ENCODE assay signal across 7 mouse cellular contexts in genomic region chr3:9609581-9610341, GRCm38 (mm10). TPM values are rescaled to one million over a fixed set of nuclear protein-coding genes. Genes with fewer than 3 reads are reported as not detected.
DNase-seq lines count a peak whose midpoint lies in the region; ATAC-seq lines count a peak whose summit lies in the region.

TSS of gene Zfp704 (minus strand) at chr3:9610085.

- H3K9ac ChIP-seq in embryonic facial prominence, embryonic 15.5 days: peak within 1 kb of the TSS; percentile 84
- peak within 1 kb of the TSS; percentile 95 for H3K9ac ChIP-seq in limb, embryonic 12.5 days (replicated peaks)
- H3K9ac ChIP-seq in midbrain, embryonic 13.5 days (replicated peaks): peak within 1 kb of the TSS; percentile 95

- H3K4me3 ChIP-seq in embryonic facial prominence, embryonic 15.5 days (replicated peaks): peak within 1 kb of the TSS; percentile 72
- peak within 1 kb of the TSS; percentile 90 for H3K4me3 ChIP-seq in limb, embryonic 12.5 days (replicated peaks)
- peak within 1 kb of the TSS; percentile 64 for H3K4me3 ChIP-seq in midbrain, embryonic 13.5 days (replicated peaks)

- under 1% methylated on average over 62 of the region's 97 CpGs for WGBS in embryonic facial prominence, embryonic 15.5 days
- WGBS in limb, embryonic 12.5 days: under 1% methylated on average over 62 of the region's 97 CpGs
- under 1% methylated on average over 63 of the region's 97 CpGs for WGBS in midbrain, embryonic 13.5 days

- H3K9me3 ChIP-seq in embryonic facial prominence, embryonic 15.5 days (replicated peaks): no peaks in the 10 kb centered on the region
- no peaks in the 10 kb centered on the region for H3K9me3 ChIP-seq in limb, embryonic 12.5 days
- H3K9me3 ChIP-seq in midbrain, embryonic 13.5 days: no peaks in the 10 kb centered on the region

- peak within 1 kb of the TSS; percentile 89 for H3K4me2 ChIP-seq in embryonic facial prominence, embryonic 15.5 days (replicated peaks)
- H3K4me2 ChIP-seq in limb, embryonic 12.5 days: peak within 1 kb of the TSS; percentile 78
- H3K4me2 ChIP-seq in midbrain, embryonic 13.5 days (replicated peaks): peak within 1 kb of the TSS; percentile 76

- H3K4me1 ChIP-seq in embryonic facial prominence, embryonic 15.5 days: peaks cover 31% of the 10 kb centered on the region
- peaks cover 41% of the 10 kb centered on the region for H3K4me1 ChIP-seq in limb, embryonic 12.5 days (replicated peaks)
- peaks cover 36% of the 10 kb centered on the region for H3K4me1 ChIP-seq in midbrain, embryonic 13.5 days (replicated peaks)

- peak within 1 kb of the TSS; percentile 92 for H3K27ac ChIP-seq in embryonic facial prominence, embryonic 15.5 days (replicated peaks)
- H3K27ac ChIP-seq in limb, embryonic 12.5 days: peak within 1 kb of the TSS; percentile 95
- peak within 1 kb of the TSS; percentile 98 for H3K27ac ChIP-seq in midbrain, embryonic 13.5 days

- no peaks in the 10 kb centered on the region for H3K36me3 ChIP-seq in embryonic facial prominence, embryonic 15.5 days
- no peaks in the 10 kb centered on the region for H3K36me3 ChIP-seq in limb, embryonic 12.5 days
- no peaks in the 10 kb centered on the region for H3K36me3 ChIP-seq in midbrain, embryonic 13.5 days

- H3K27me3 ChIP-seq in embryonic facial prominence, embryonic 15.5 days: no peaks in the 10 kb centered on the region
- H3K27me3 ChIP-seq in limb, embryonic 12.5 days: no peaks in the 10 kb centered on the region
- peaks cover 3% of the 10 kb centered on the region; the same call in 1 of the 2 replicates for H3K27me3 ChIP-seq in midbrain, embryonic 13.5 days

- DNase-seq in brain, adult 2 months (ENCODE audit: low read depth, low spot score): peak; percentile 97
- DNase-seq in heart, adult 9 months (ENCODE audit: low spot score in 2 of 2): peak; percentile 86 to 87
- peak; percentile 86 to 90 for DNase-seq in kidney, adult 8-10 months
- peak; percentile 39 to 62 for DNase-seq in spleen, postnatal 10 days (ENCODE audit: low spot score in 2 of 2)

- ATAC-seq in embryonic facial prominence, embryonic 15.5 days (ENCODE audit: insufficient number of reproducible peaks, low FRiP score, low TSS enrichment, low read depth): peak; percentile 89
- ATAC-seq in limb, embryonic 12.5 days (ENCODE audit: insufficient number of reproducible peaks, insufficient read depth, low FRiP score, low TSS enrichment, low read depth): peak; percentile 81
- ATAC-seq in midbrain, embryonic 13.5 days: peak; percentile 93

RNA-seq across cellular contexts. Expression of gene Zfp704, which starts in this region (rescaled TPM):
- polyA plus RNA-seq in embryonic facial prominence, embryonic 15.5 days (2015; fragmentation: Nextera tagmentation; extraction: Ambion mirVana): 9.0 and 10.2 TPM in 2 replicates
- 11.7 and 12.0 TPM in 2 replicates for polyA plus RNA-seq in limb, embryonic 12.5 days (2016; fragmentation: Nextera tagmentation; extraction: Ambion mirVana)
- 7.8 and 8.3 TPM in 2 replicates for polyA plus RNA-seq in midbrain, embryonic 13.5 days (2015; fragmentation: Nextera tagmentation; extraction: Ambion mirVana)

Comparison
In these comparisons a context has a peak if more than half of its experiments do, and no peak if none do; other contexts are left out.
1. Peak in every context shown above with its lines: DNase-seq, ATAC-seq, H3K4me3 ChIP-seq and H3K27ac ChIP-seq.